Mouse (Mus musculus): ENCODE data around the gene Fam155a.

The Fam155a gene

GRCm38 (mm10) chr8:9248109-9248821, 522.7 kb downstream of the Fam155a start:
- no peak for DNase-seq

- peak; percentile 75 for DNase-seq
These were observed 525.0 kb downstream of the Fam155a start for GRCm38 (mm10) chr8:9245994-9246393.

- no peak for DNase-seq
These were observed 530.0 kb downstream of the Fam155a start for GRCm38 (mm10) chr8:9240996-9241395.

GRCm38 (mm10) chr8:9239741-9240140, 531.2 kb downstream of the Fam155a start:
- no peak for DNase-seq

- no peak for DNase-seq
These were observed 532.0 kb downstream of the Fam155a start for GRCm38 (mm10) chr8:9238974-9239373.

GRCm38 (mm10) chr8:9233326-9233919, 537.5 kb downstream of the Fam155a start:
- DNase-seq: peak; percentile 90

GRCm38 (mm10) chr8:9227779-9228464, 543.0 kb downstream of the Fam155a start:
- peak; percentile 58 for DNase-seq

GRCm38 (mm10) chr8:9226767-9227166, 544.2 kb downstream of the Fam155a start:
- no peak for DNase-seq

DNA sequence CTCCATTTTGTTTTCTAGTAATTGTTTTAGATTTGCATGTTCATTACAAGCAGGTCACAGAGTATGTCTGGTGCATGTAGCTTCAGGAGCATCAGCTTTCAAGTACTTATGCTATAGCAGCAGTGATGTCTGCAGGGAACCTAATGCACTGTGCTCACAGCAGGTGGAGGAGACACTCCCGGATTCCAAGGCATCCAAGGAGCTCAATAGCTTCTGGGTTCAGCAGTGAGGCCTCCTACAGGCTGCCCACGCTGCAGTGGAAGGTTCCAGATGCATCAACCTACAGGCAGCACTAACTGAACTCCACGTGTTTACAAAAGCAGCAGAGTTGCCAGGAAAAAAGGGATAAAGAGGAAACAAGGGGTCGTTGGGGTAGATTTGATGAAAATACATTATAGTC, 559.2 kb downstream of the Fam155a start:
- DNase-seq: no peak

- no peak for DNase-seq
These were observed 563.4 kb downstream of the Fam155a start for GRCm38 (mm10) chr8:9207505-9208051.

- DNase-seq: no peak
These were observed 566.5 kb downstream of the Fam155a start for GRCm38 (mm10) chr8:9204345-9205067.

GRCm38 (mm10) chr8:9200099-9200498, 570.9 kb downstream of the Fam155a start:
- no peak for DNase-seq

DNA sequence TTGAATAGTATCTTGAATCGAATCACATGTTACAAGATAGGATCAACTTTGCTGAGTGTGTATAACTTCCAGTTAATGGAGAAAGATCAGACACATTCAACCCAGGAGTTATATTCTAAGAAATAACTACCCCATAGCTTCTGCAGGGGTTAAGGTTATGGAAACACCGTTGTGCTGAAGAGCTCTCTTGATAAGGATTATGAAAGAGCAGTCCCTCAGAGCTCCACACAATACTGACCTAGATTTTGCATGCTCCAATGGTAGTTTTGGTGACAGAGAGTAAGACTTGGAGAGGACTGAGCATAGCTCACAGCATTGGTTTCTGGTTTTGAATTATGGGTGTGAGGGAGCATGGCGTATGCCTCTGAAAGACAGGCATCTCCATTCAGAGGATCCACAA, 579.3 kb downstream of the Fam155a start:
- no peak for DNase-seq

- DNase-seq: no peak
These were observed 582.3 kb downstream of the Fam155a start for GRCm38 (mm10) chr8:9188616-9189015.

- DNase-seq: no peak
These were observed 585.8 kb downstream of the Fam155a start for GRCm38 (mm10) chr8:9185200-9185599.

DNA sequence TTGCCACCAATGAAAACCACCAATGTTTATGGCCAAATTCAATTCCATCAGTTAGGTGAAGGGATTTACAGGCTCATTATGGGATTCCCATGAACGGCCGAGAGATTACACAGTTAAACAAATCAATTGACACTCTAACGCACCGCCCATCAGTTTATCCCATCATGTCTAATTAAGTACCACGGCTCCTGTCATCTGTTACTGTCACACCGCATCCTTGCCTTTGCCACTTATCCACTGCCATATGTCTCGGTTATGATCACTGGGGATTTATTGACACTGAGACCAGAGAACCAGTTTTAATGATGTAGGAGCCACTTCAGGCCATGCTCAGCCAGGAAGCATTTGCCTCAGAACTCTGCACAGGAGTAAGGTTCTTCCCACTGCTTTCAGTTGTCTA, 588.5 kb downstream of the Fam155a start:
- DNase-seq: no peak

- no peak for DNase-seq
These were observed 590.2 kb downstream of the Fam155a start for GRCm38 (mm10) chr8:9180686-9181315.

DNA sequence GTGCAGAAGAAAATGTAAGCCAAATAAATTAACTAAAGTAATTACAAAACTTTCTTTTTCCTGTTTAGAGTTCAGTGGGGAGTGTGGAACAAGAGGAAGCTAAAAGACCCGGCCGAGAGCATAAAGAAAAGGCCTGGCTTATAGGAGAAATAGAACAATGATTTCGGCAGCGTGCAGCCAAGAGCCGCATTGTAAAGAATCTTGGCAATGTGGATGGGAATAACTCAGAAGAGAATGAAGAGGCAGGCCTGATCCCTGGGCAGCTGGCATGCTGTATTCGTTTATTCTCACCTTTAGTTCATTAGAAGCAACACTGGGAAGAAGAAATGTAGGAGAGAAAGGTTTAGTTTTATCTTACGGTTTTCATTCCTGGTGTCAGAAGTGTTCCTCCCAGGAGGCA, 594.0 kb downstream of the Fam155a start:
- no peak for DNase-seq

GRCm38 (mm10) chr8:9174865-9175565, 595.9 kb downstream of the Fam155a start:
- DNase-seq: peak; percentile 10

DNA sequence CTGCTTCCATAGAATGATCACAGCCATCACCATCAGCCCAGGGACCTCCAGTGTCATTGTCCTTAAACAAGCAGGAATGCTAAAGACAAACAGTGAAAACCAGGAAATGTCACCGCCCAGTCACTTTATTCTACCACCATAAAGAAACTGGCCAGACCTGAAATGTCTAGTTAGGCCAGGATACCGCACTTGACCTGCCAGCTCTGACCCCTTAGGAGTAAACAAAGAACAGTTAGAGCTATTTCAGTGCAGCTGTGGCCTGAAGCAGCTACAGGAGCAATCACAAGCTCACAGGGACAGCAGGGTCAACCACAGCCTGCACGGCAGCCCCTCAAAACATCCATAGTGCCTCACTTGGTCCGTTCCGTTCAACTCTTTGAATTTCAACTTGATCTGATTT, 599.1 kb downstream of the Fam155a start:
- no peak for DNase-seq

DNA sequence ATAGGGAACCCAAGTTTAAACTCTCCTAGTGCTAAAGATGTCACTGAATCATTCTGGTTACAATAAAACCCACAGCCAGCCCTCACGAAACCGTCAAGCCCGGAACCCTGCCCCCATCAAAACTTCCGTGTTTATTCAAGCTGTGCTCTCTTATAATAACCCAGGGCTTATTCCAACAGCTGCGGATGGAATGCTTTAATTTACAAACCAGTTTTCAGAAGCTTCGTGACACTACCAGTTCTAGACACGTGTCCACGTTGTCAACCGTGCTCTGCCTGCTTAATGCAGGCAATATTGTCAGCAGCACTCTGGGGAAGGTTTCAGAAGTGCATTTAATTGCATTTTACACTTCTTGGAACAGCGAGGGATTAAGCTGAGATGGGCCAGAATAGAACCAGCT, 603.0 kb downstream of the Fam155a start:
- DNase-seq: no peak

- no peak for DNase-seq
These were observed 609.4 kb downstream of the Fam155a start for GRCm38 (mm10) chr8:9161606-9162005.

Measured in cerebellum, adult 8-10 months (tissue).